In the genomic region with DNA sequence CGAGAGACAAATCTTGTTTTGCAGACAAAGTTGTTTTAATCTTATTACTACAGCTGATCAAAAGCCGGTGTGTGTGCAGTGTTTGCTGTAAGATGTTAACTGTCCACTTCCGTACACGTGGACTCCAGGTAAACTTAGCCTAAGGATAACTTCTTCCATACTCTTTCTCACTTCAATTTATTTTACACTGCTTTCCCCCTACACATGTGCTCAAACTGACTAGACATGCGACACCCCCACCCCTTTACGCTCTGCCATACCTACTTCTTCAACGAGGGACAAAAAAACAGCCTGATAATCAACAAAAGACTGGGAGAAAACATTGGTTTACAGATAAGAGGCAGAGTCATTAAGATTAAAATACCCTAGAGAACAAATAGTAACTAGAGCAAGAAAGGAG, we compare ENCODE assay signal across 16 mouse cellular contexts. TPM values are rescaled to one million over a fixed set of nuclear protein-coding genes. Genes with fewer than 3 reads are reported as not detected.
DNase-seq lines count a peak whose midpoint lies in the region; ATAC-seq and TF ChIP-seq lines count a peak whose summit lies in the region.
"Not testable (repeated sequence)": the region's sequence is repeated elsewhere in the genome, so short reads cannot be mapped to it uniquely, and the experiment has no call there.
"Had no signal": no experiment of that assay in that cellular context is flagged by ENCODE, and none has a peak within 500 bp of the region (broad histone marks: within the 10 kb centered on the region; RNA-seq: fewer than 3 reads in every experiment).

No protein-coding gene starts in this region.

- H3K27ac ChIP-seq in embryonic facial prominence, embryonic 12.5 days; hindbrain, embryonic 13.5 days; kidney, postnatal 0 days; lung, embryonic 15.5 days; midbrain, postnatal 0 days (ENCODE audit: low read depth, low read length): not testable (repeated sequence)

- 67% methylated on average over 7 of the region's 7 CpGs for WGBS in embryonic facial prominence, embryonic 12.5 days
- 69% methylated on average over 7 of the region's 7 CpGs for WGBS in hindbrain, embryonic 13.5 days
- 70% methylated on average over 7 of the region's 7 CpGs for WGBS in kidney, postnatal 0 days
- 63% methylated on average over 7 of the region's 7 CpGs for WGBS in lung, embryonic 15.5 days
- WGBS in midbrain, postnatal 0 days = 65% methylated on average over 7 of the region's 7 CpGs

- DNase-seq in heart, adult 11 months = peak; percentile 83
- DNase-seq in kidney, postnatal 0 days (ENCODE audit: low spot score); midbrain, postnatal 0 days (ENCODE audit: low spot score): not testable (repeated sequence)
- DNase-seq in thymus, postnatal 0 days (ENCODE audit: low spot score) = peak; percentile 2

- not testable (repeated sequence) for H3K4me3 ChIP-seq in embryonic facial prominence, embryonic 12.5 days; hindbrain, embryonic 13.5 days; kidney, postnatal 0 days (replicated peaks; ENCODE audit: low read depth, low read length); lung, embryonic 15.5 days; midbrain, postnatal 0 days (ENCODE audit: low read depth, low read length)

- TF ChIP-seq CTCF in kidney, postnatal 0 days (IDR thresholded peaks at IDR 0.05; ENCODE audit: low read depth); midbrain, postnatal 0 days (IDR thresholded peaks at IDR 0.05): not testable (repeated sequence)

- H3K36me3 ChIP-seq in embryonic facial prominence, embryonic 12.5 days; hindbrain, embryonic 13.5 days; kidney, postnatal 0 days (ENCODE audit: insufficient read depth, low read length); lung, embryonic 15.5 days; midbrain, postnatal 0 days (ENCODE audit: insufficient read depth, low read length): not testable (repeated sequence)

- peaks cover 16% of the 10 kb centered on the region for H3K9me3 ChIP-seq in embryonic facial prominence, embryonic 12.5 days
- H3K9me3 ChIP-seq in hindbrain, embryonic 13.5 days = peaks cover 32% of the 10 kb centered on the region
- not testable (repeated sequence) for H3K9me3 ChIP-seq in kidney, postnatal 0 days (replicated peaks; ENCODE audit: low read length); lung, embryonic 15.5 days
- H3K9me3 ChIP-seq in midbrain, postnatal 0 days (ENCODE audit: low read length) = peaks cover 23% of the 10 kb centered on the region

- not testable (repeated sequence) for H3K27me3 ChIP-seq in embryonic facial prominence, embryonic 12.5 days; hindbrain, embryonic 13.5 days; kidney, postnatal 0 days (ENCODE audit: insufficient read depth, low read length); lung, embryonic 15.5 days; midbrain, postnatal 0 days (ENCODE audit: insufficient read depth, low read length)

- H3K4me2 ChIP-seq in embryonic facial prominence, embryonic 12.5 days (replicated peaks); hindbrain, embryonic 13.5 days; kidney, postnatal 0 days (ENCODE audit: low read length); lung, embryonic 15.5 days; midbrain, postnatal 0 days (ENCODE audit: low read depth, low read length, poor library complexity, severe bottlenecking): not testable (repeated sequence)

- H3K9ac ChIP-seq in embryonic facial prominence, embryonic 12.5 days; hindbrain, embryonic 13.5 days; kidney, postnatal 0 days (ENCODE audit: low read depth, low read length); lung, embryonic 15.5 days; midbrain, postnatal 0 days (replicated peaks; ENCODE audit: low read length, poor library complexity, severe bottlenecking): not testable (repeated sequence)

- H3K4me1 ChIP-seq in embryonic facial prominence, embryonic 12.5 days; hindbrain, embryonic 13.5 days (replicated peaks); kidney, postnatal 0 days (replicated peaks; ENCODE audit: insufficient read depth, low read length); lung, embryonic 15.5 days; midbrain, postnatal 0 days (ENCODE audit: insufficient read depth, low read length): not testable (repeated sequence)

- ATAC-seq in embryonic facial prominence, embryonic 12.5 days (ENCODE audit: insufficient number of reproducible peaks, insufficient read depth, low FRiP score, low TSS enrichment) = peak; percentile 72; the same call in 1 of the 2 replicates
- 0 out of 2 replicates have a peak, but pooled peaks have one; percentile 68 for ATAC-seq in hindbrain, embryonic 13.5 days (ENCODE audit: low FRiP score)
- 0 out of 2 replicates have a peak, but pooled peaks have one; percentile 13 for ATAC-seq in kidney, postnatal 0 days (replicated peaks; ENCODE audit: low FRiP score, low read depth)
- peak; percentile 52; the same call in 1 of the 2 replicates for ATAC-seq in lung, embryonic 15.5 days (ENCODE audit: borderline replicate concordance, extremely low read depth, low FRiP score, low TSS enrichment)
- ATAC-seq in midbrain, postnatal 0 days (ENCODE audit: low FRiP score) = peak; percentile 73

RNA-seq across cellular contexts. Expression of a gene that starts 13.6 kb away (rescaled TPM):
- not detected in 2 replicates for polyA plus RNA-seq in embryonic facial prominence, embryonic 12.5 days (2016; fragmentation: Nextera tagmentation; extraction: Ambion mirVana)
- not detected in 2 replicates for polyA plus RNA-seq in hindbrain, embryonic 13.5 days (2015; fragmentation: Nextera tagmentation; extraction: Ambion mirVana)
- polyA plus RNA-seq in kidney, postnatal 0 days (2015; fragmentation: Nextera tagmentation; extraction: Ambion mirVana) = not detected in 2 replicates
- polyA plus RNA-seq in lung, embryonic 15.5 days (2015; fragmentation: Nextera tagmentation; extraction: Ambion mirVana) = not detected in 2 replicates
- total RNA-seq in midbrain, postnatal 0 days (2014; rRNA removed) = not detected in 2 replicates
- polyA plus RNA-seq in midbrain, postnatal 0 days (2015; fragmentation: Nextera tagmentation; extraction: Ambion mirVana) = not detected in 2 replicates
- polyA plus RNA-seq in thymus, postnatal 0 days (2015; fragmentation: Nextera tagmentation; extraction: Ambion mirVana) = not detected in 2 replicates
- total RNA-seq: adrenal gland, adult 2 months; gastrocnemius, adult 8-10 months; heart, adult 18-20 months; heart, postnatal 14 days; layer of hippocampus, postnatal 25 days; left cerebral cortex, postnatal 14 days had no signal
- polyA plus RNA-seq: adrenal gland, adult 2 months; erythroblast, embryonic 14.5 days; liver, embryonic 13.5 days; urinary bladder, adult 2 months had no signal

RNA-seq across cellular contexts. Expression of a gene that starts 26.9 kb away (rescaled TPM):
- polyA plus RNA-seq in embryonic facial prominence, embryonic 12.5 days (2016; fragmentation: Nextera tagmentation; extraction: Ambion mirVana) = not detected in 2 replicates
- not detected in 2 replicates for polyA plus RNA-seq in hindbrain, embryonic 13.5 days (2015; fragmentation: Nextera tagmentation; extraction: Ambion mirVana)
- polyA plus RNA-seq in kidney, postnatal 0 days (2015; fragmentation: Nextera tagmentation; extraction: Ambion mirVana) = not detected in 2 replicates
- polyA plus RNA-seq in lung, embryonic 15.5 days (2015; fragmentation: Nextera tagmentation; extraction: Ambion mirVana) = not detected in 2 replicates
- not detected in 2 replicates for total RNA-seq in midbrain, postnatal 0 days (2014; rRNA removed)
- polyA plus RNA-seq in midbrain, postnatal 0 days (2015; fragmentation: Nextera tagmentation; extraction: Ambion mirVana) = not detected in 2 replicates
- 0.18 TPM in 1 of 2 replicates, not detected in the other for polyA plus RNA-seq in thymus, postnatal 0 days (2015; fragmentation: Nextera tagmentation; extraction: Ambion mirVana)
- total RNA-seq: adrenal gland, adult 2 months; gastrocnemius, adult 8-10 months; heart, adult 18-20 months; heart, postnatal 14 days; layer of hippocampus, postnatal 25 days; left cerebral cortex, postnatal 14 days had no signal
- polyA plus RNA-seq: adrenal gland, adult 2 months; erythroblast, embryonic 14.5 days; liver, embryonic 13.5 days; urinary bladder, adult 2 months had no signal

RNA-seq across cellular contexts. Expression of a gene that starts 37.1 kb away (rescaled TPM):
- not detected in 2 replicates for polyA plus RNA-seq in embryonic facial prominence, embryonic 12.5 days (2016; fragmentation: Nextera tagmentation; extraction: Ambion mirVana)
- polyA plus RNA-seq in hindbrain, embryonic 13.5 days (2015; fragmentation: Nextera tagmentation; extraction: Ambion mirVana) = not detected in 2 replicates
- not detected in 2 replicates for polyA plus RNA-seq in kidney, postnatal 0 days (2015; fragmentation: Nextera tagmentation; extraction: Ambion mirVana)
- polyA plus RNA-seq in lung, embryonic 15.5 days (2015; fragmentation: Nextera tagmentation; extraction: Ambion mirVana) = not detected in 2 replicates
- total RNA-seq in midbrain, postnatal 0 days (2014; rRNA removed) = not detected in 2 replicates
- polyA plus RNA-seq in midbrain, postnatal 0 days (2015; fragmentation: Nextera tagmentation; extraction: Ambion mirVana) = not detected in 2 replicates
- not detected in 2 replicates for polyA plus RNA-seq in thymus, postnatal 0 days (2015; fragmentation: Nextera tagmentation; extraction: Ambion mirVana)
- total RNA-seq: adrenal gland, adult 2 months; gastrocnemius, adult 8-10 months; heart, adult 18-20 months; heart, postnatal 14 days; layer of hippocampus, postnatal 25 days; left cerebral cortex, postnatal 14 days had no signal
- polyA plus RNA-seq: adrenal gland, adult 2 months; erythroblast, embryonic 14.5 days; liver, embryonic 13.5 days; urinary bladder, adult 2 months had no signal

Comparison
In these comparisons a context has a peak if more than half of its experiments do, and no peak if none do; other contexts are left out.
1. ATAC-seq: peak in every context shown above with its lines; median percentile 73 in midbrain, postnatal 0 days; 72 in embryonic facial prominence, embryonic 12.5 days; 68 in hindbrain, embryonic 13.5 days; 52 in lung, embryonic 15.5 days; 13 in kidney, postnatal 0 days.